Mouse (Mus musculus) heart, postnatal 36 days (tissue): ENCODE measurements around the gene Hist1h1a. TPM values are rescaled to one million over a fixed set of nuclear protein-coding genes. Genes with fewer than 3 reads are reported as not detected.
"Not testable (repeated sequence)": the region's sequence is repeated elsewhere in the genome, so short reads cannot be mapped to it uniquely, and the experiment has no call there.

Experiments used
- DNase-seq, 2 experiments: peaks; one replicate each; pipeline ENCODE4 v3.0.0; 2021 to 2022
- intact Hi-C: fragments of 180-260 bp; cut with DNase I; formaldehyde crosslinking; loops from one replicate; pipeline ENCODE4 v1.15.1; 2025
- total RNA-seq, 2 experiments: library from RNA; stranded (reverse); gene quantifications; 2 replicates each; pipeline ENCODE4 v1.2.3; 2021

Hist1h1a gene
- total RNA-seq, 2 experiments from 2014 or later = 7.5 to 8.2 TPM

GRCm38 (mm10) chr13:23742007-23742406, 21.5 kb upstream of the Hist1h1a start:
- DNase-seq = no peak
- intact Hi-C loops = loop anchor here (5.0 to 10.0 kb wide), 4 partner anchors 210 to 1917 kb away; partner anchors contain the start of genes Hist1h2af, Hist1h2ag, Hist1h2bj and Hist1h4h

- intact Hi-C loops = loop anchor here (5.0 to 10.0 kb wide), 4 partner anchors 211 to 1918 kb away; partner anchors contain the start of genes Hist1h2af, Hist1h2ag, Hist1h2bj and Hist1h4h
These were observed 20.3 kb upstream of the Hist1h1a start for GRCm38 (mm10) chr13:23743215-23743614.

GRCm38 (mm10) chr13:23743963-23744362, 19.5 kb upstream of the Hist1h1a start:
- intact Hi-C loops = loop anchor here (5.0 to 10.0 kb wide), 4 partner anchors 212 to 1919 kb away; partner anchors contain the start of genes Hist1h2af, Hist1h2ag, Hist1h2bj and Hist1h4h
- no peak for DNase-seq

More at GRCm38 (mm10) chr13:23743215-23743614, 20.3 kb upstream of the Hist1h1a start:
- no peak for DNase-seq

GRCm38 (mm10) chr13:23744421-23745380, 18.8 kb upstream of the Hist1h1a start:
- no peak for DNase-seq
- intact Hi-C loops = loop anchor here (5.0 to 10.0 kb wide), 5 partner anchors 162 to 1920 kb away; partner anchors contain the start of genes Hist1h2af, Hist1h2ag, Hist1h2bj and Hist1h4d

GRCm38 (mm10) chr13:23745381-23746161, 17.9 kb upstream of the Hist1h1a start, which contains the start of gene Hist1h3c:
Gene Hist1h3c, minus strand, starts transcription at chr13:23745602.
- peak; percentile 84 to 89 for DNase-seq
- intact Hi-C loops = loop anchor here (5.0 to 10.0 kb wide), 2 partner anchors 163 to 1921 kb away; partner anchors contain the start of gene Hist1h4d

- intact Hi-C loops = loop anchor here (5.0 to 10.0 kb wide), 2 partner anchors 164 to 1922 kb away; partner anchors contain the start of gene Hist1h4d
- peak; percentile 64 to 83 for DNase-seq
These were observed 17.0 kb upstream of the Hist1h1a start, which contains the start of gene Hist1h2bb for GRCm38 (mm10) chr13:23746201-23747080. Gene Hist1h2bb, plus strand, starts transcription at chr13:23746734.

GRCm38 (mm10) chr13:23747081-23747891, 16.2 kb upstream of the Hist1h1a start:
- no peak for DNase-seq
- intact Hi-C loops = loop anchor here (5.0 to 10.0 kb wide), 2 partner anchors 165 to 1922 kb away; partner anchors contain the start of gene Hist1h4d

GRCm38 (mm10) chr13:23747892-23748288, 15.6 kb upstream of the Hist1h1a start:
- intact Hi-C loops = loop anchor here (5.0 to 10.0 kb wide), 2 partner anchors 166 to 1923 kb away; partner anchors contain the start of gene Hist1h4d
- no peak for DNase-seq

GRCm38 (mm10) chr13:23749563-23750121, 13.8 kb upstream of the Hist1h1a start:
- intact Hi-C loops = loop anchor here (5.0 to 10.0 kb wide), 2 partner anchors 167 to 1925 kb away; partner anchors contain the start of gene Hist1h4d

GRCm38 (mm10) chr13:23750839-23751477, 12.5 kb upstream of the Hist1h1a start, which contains the start of gene Hist1h2ab:
Gene Hist1h2ab, plus strand, starts transcription at chr13:23751126.
- peak; percentile 47 to 64 for DNase-seq
- intact Hi-C loops = not testable (repeated sequence)

More at GRCm38 (mm10) chr13:23749563-23750121, 13.8 kb upstream of the Hist1h1a start:
- DNase-seq = no peak

- no peak for DNase-seq
These were observed 11.9 kb upstream of the Hist1h1a start for GRCm38 (mm10) chr13:23751478-23751956.

GRCm38 (mm10) chr13:23752067-23752741, 11.3 kb upstream of the Hist1h1a start, which contains the start of gene Hist1h3b:
Gene Hist1h3b, plus strand, starts transcription at chr13:23752267.
- intact Hi-C loops = not testable (repeated sequence)
- peak; percentile 79 to 86 for DNase-seq

More at GRCm38 (mm10) chr13:23751478-23751956, 11.9 kb upstream of the Hist1h1a start:
- intact Hi-C loops = no loop called here

- intact Hi-C loops = no loop called here
- DNase-seq = no peak
These were observed 10.7 kb upstream of the Hist1h1a start for GRCm38 (mm10) chr13:23752742-23753172.

GRCm38 (mm10) chr13:23753314-23754078, 10.0 kb upstream of the Hist1h1a start:
- DNase-seq = no peak
- intact Hi-C loops = no loop called here

GRCm38 (mm10) chr13:23755000-23755399, 8.5 kb upstream of the Hist1h1a start:
- DNase-seq = no peak
- intact Hi-C loops = no loop called here
